ENCODE assay signal across 8 mouse cellular contexts in the genomic region with DNA sequence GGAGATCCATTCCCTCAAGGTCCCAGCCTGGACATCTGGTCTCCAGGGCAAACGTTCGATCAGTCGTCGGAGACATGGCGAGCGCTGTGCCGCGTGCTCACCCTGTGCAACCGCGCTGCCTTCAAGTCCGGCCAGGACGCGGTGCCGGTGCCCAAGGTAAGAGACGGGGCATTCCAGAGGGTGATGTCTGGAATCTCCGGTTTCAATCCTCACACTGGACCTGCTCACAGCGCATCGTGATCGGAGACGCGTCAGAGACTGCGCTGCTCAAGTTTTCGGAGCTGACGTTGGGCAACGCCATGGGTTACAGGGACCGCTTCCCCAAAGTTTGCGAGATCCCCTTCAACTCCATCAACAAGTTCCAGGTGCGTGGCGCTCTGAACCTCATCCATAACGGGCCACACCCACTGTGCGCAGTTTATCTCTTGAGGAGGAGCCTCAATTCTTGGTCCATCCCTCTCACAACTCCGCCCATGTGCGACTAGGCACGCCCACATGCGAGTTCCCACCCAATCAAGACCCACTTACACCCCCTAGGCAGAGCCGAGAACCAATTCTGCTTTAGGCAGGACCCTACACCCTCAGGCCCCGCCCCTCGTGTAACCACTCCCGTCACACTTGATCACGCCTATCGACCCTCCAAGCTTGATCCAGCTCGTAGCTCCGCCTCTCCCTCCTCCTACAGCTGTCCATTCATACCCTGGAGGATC. TPM values are rescaled to one million over a fixed set of nuclear protein-coding genes. Genes with fewer than 3 reads are reported as not detected.
DNase-seq lines count a peak whose midpoint lies in the region; ATAC-seq and TF ChIP-seq lines count a peak whose summit lies in the region.

No protein-coding gene starts in this region.

- peak; percentile 94 for DNase-seq in Muller cell, postnatal 12 days (ENCODE audit: inconsistent ontology term)
- DNase-seq in c-Kit-positive CD71-positive TER-119-negative erythroid progenitor cells, embryonic 14.5 days (ENCODE audit: low read depth): peak; percentile 96
- peak; percentile 54 for DNase-seq in gastrocnemius, adult 18-20 months (ENCODE audit: low spot score)
- DNase-seq in induced T-regulatory cell, adult 2 months (ENCODE audit: low read depth): peak; percentile 82
- DNase-seq in left cerebral cortex, postnatal 14 days (ENCODE audit: low spot score in 2 of 2): peak; percentile 52 to 62
- DNase-seq in right cerebral cortex, postnatal 36 days (ENCODE audit: low spot score in 2 of 2): peak; percentile 32 to 33
- no peak for DNase-seq in cerebellum, adult 2 months

- no peaks in the 10 kb centered on the region; the same call in 1 of the 2 replicates for H3K4me1 ChIP-seq in cerebellum, adult 2 months (ENCODE audit: control insufficient read depth, insufficient read depth, low read length)

- no peak overlapping the region for H3K27ac ChIP-seq in cerebellum, adult 2 months (ENCODE audit: insufficient read depth, low read length)

- no peaks in the 10 kb centered on the region for H3K27me3 ChIP-seq in cerebellum, adult 2 months (ENCODE audit: control insufficient read depth, insufficient read depth, low read length)

- intact Hi-C loops in left cerebral cortex, postnatal 14 days (cut with DNase I): no loop called here

- peak; percentile 96 for ATAC-seq in megakaryocyte progenitor cell, adult 5-6 weeks (replicated peaks; ENCODE audit: poor library complexity)

- 1% methylated on average over 43 of the region's 43 CpGs for WGBS in cerebellum, adult 2 months

- no peak for TF ChIP-seq CTCF in cerebellum, adult 2 months (IDR thresholded peaks at IDR 0.05; ENCODE audit: borderline replicate concordance, insufficient read depth, low read depth, low read length)

- no peak for TF ChIP-seq POLR2A in cerebellum, adult 2 months (IDR thresholded peaks at IDR 0.05; ENCODE audit: borderline replicate concordance, insufficient read depth, low read length)

- no peak overlapping the region for H3K4me3 ChIP-seq in cerebellum, adult 2 months (replicated peaks; ENCODE audit: insufficient read depth, low read depth, low read length)

RNA-seq across cellular contexts. Expression of a gene that starts 5.2 kb away (rescaled TPM):
- total RNA-seq in gastrocnemius, adult 18-20 months (2021): under 1 TPM in 1 of 2 experiments, not detected in 1; 0.07 TPM
- total RNA-seq in left cerebral cortex, postnatal 14 days (2021): 1 to 10 TPM in 1 of 2 experiments, under 1 TPM in 1; 0.78 to 1.0 TPM
- total RNA-seq in megakaryocyte progenitor cell, adult 5-6 weeks (2015): 1.2 and 1.3 TPM in 2 replicates
- total RNA-seq in megakaryocyte progenitor cell, adult 5-6 weeks (2017): 0.37 and 0.51 TPM in 2 replicates
- polyA plus RNA-seq in cerebellum, adult 2 months (2012; rRNA removed): 0.33 and 0.39 TPM in 2 replicates

RNA-seq across cellular contexts. Expression of a gene that starts 12.2 kb away (rescaled TPM):
- total RNA-seq in gastrocnemius, adult 18-20 months (2021): 100 to 1,000 TPM; 215 to 233 TPM
- 100 to 1,000 TPM; 137 TPM for total RNA-seq in left cerebral cortex, postnatal 14 days (2021)
- 210 and 218 TPM in 2 replicates for total RNA-seq in megakaryocyte progenitor cell, adult 5-6 weeks (2015)
- 65.9 and 76.4 TPM in 2 replicates for total RNA-seq in megakaryocyte progenitor cell, adult 5-6 weeks (2017)
- polyA plus RNA-seq in cerebellum, adult 2 months (2012; rRNA removed): 247 TPM in 2 replicates

RNA-seq across cellular contexts. Expression of a gene that starts 18.4 kb away (rescaled TPM):
- not detected for total RNA-seq in gastrocnemius, adult 18-20 months (2021)
- not detected for total RNA-seq in left cerebral cortex, postnatal 14 days (2021)
- 0.69 TPM in 1 of 2 replicates, not detected in the other for total RNA-seq in megakaryocyte progenitor cell, adult 5-6 weeks (2015)
- total RNA-seq in megakaryocyte progenitor cell, adult 5-6 weeks (2017): not detected in 2 replicates
- polyA plus RNA-seq in cerebellum, adult 2 months (2012; rRNA removed): not detected in 2 replicates

RNA-seq across cellular contexts. Expression of a gene that starts 26.3 kb away (rescaled TPM):
- total RNA-seq in gastrocnemius, adult 18-20 months (2021): not detected
- not detected for total RNA-seq in left cerebral cortex, postnatal 14 days (2021)
- total RNA-seq in megakaryocyte progenitor cell, adult 5-6 weeks (2015): not detected in 2 replicates
- not detected in 2 replicates for total RNA-seq in megakaryocyte progenitor cell, adult 5-6 weeks (2017)
- polyA plus RNA-seq in cerebellum, adult 2 months (2012; rRNA removed): not detected in 2 replicates

RNA-seq across cellular contexts. Expression of a gene that starts 34.1 kb away (rescaled TPM):
- 1 to 10 TPM; 2.8 to 4.9 TPM for total RNA-seq in gastrocnemius, adult 18-20 months (2021)
- total RNA-seq in left cerebral cortex, postnatal 14 days (2021): 10 to 100 TPM in 1 of 2 experiments, 1 to 10 TPM in 1; 5.5 to 10.0 TPM
- 1.6 TPM in 2 replicates for total RNA-seq in megakaryocyte progenitor cell, adult 5-6 weeks (2015)
- 0.47 and 1.3 TPM in 2 replicates for total RNA-seq in megakaryocyte progenitor cell, adult 5-6 weeks (2017)
- 6.3 and 6.9 TPM in 2 replicates for polyA plus RNA-seq in cerebellum, adult 2 months (2012; rRNA removed)

Comparison
In these comparisons a context has a peak if more than half of its experiments do, and no peak if none do; other contexts are left out.
1. DNase-seq: peak in Muller cell, postnatal 12 days (single experiment), c-Kit-positive CD71-positive TER-119-negative erythroid progenitor cells, embryonic 14.5 days (single experiment), gastrocnemius, adult 18-20 months (single experiment), induced T-regulatory cell, adult 2 months (single experiment), left cerebral cortex, postnatal 14 days (2 of 2) and right cerebral cortex, postnatal 36 days (2 of 2); none in cerebellum, adult 2 months (0 of 2).